Mouse (Mus musculus) CH12.LX (cell line): ENCODE data around the gene Ccdc84. TPM values are rescaled to one million over a fixed set of nuclear protein-coding genes. Genes with fewer than 3 reads are reported as not detected.
A peak's percentile ranks its signal among the peaks of the same experiment; 100 is the strongest.

Experiments used
- DNase-seq: peaks from one replicate; pipeline ENCODE4 v3.0.0-alpha.2; 2013; ENCODE audit errors: extremely low read depth
- H3K27ac ChIP-seq: 2 replicates; pipeline ENCODE4 v1.5.1; 2012; ENCODE audit warnings: low read depth, mild to moderate bottlenecking, control low read depth, moderate library complexity; ENCODE audit not compliant: insufficient read depth
- H3K27me3 ChIP-seq: replicated peaks from 2 replicates; pipeline ENCODE3; 2012; ENCODE audit warnings: inconsistent platforms
- H3K36me3 ChIP-seq, 2 experiments: replicated peaks in 1 of 2; 2 replicates each; pipeline versions ENCODE3 to v1.6.1; 2012; ENCODE audit warnings: inconsistent platforms in 1 of 2, low read length in 1 of 2, mild to moderate bottlenecking in 1 of 2, mixed read lengths in 1 of 2, moderate library complexity in 1 of 2; ENCODE audit not compliant: control insufficient read depth in 1 of 2, insufficient read depth in 1 of 2
- H3K4me1 ChIP-seq, 2 experiments: 2 replicates each; pipeline ENCODE4 v1.6.1; 2012; ENCODE audit warnings: inconsistent platforms in 1 of 2, moderate library complexity in 1 of 2; ENCODE audit not compliant: insufficient read depth in 2 of 2, control insufficient read depth in 1 of 2
- H3K4me2 ChIP-seq: 2 replicates; pipeline ENCODE4 v1.6.1; 2012; ENCODE audit warnings: low read depth, mild to moderate bottlenecking, control low read depth; ENCODE audit not compliant: poor library complexity, insufficient read depth, severe bottlenecking
- H3K4me3 ChIP-seq, 3 experiments: fragments of 150-350 bp in 1 of 3; sonication (generic) in 1 of 3; replicated peaks in 1 of 3; 2 replicates each; pipeline versions ENCODE3 to v1.5.1; 2011 to 2012; ENCODE audit warnings: low read depth in 2 of 3, low read length in 2 of 3, mild to moderate bottlenecking in 2 of 3, moderate library complexity in 2 of 3, control low read depth in 1 of 3, improper control_type of control experiment in 1 of 3, inconsistent platforms in 1 of 3, mixed read lengths in 1 of 3; ENCODE audit not compliant: poor library complexity in 1 of 3
- H3K79me2 ChIP-seq: replicated peaks from 2 replicates; pipeline ENCODE4 v1.6.1; 2012; ENCODE audit warnings: mild to moderate bottlenecking, moderate library complexity; ENCODE audit not compliant: control insufficient read depth, poor library complexity, insufficient read depth, severe bottlenecking; ENCODE audit errors: extremely low read depth
- H3K9ac ChIP-seq: 2 replicates; pipeline ENCODE4 v1.6.1; 2012; ENCODE audit warnings: low read depth, mild to moderate bottlenecking, control low read depth, moderate library complexity; ENCODE audit not compliant: insufficient read depth
- H3K9me3 ChIP-seq: replicated peaks from 2 replicates; pipeline ENCODE3; 2012; ENCODE audit warnings: low read length, inconsistent platforms, mixed read lengths
- BHLHE40 ChIP-seq: IDR thresholded peaks from 2 replicates; pipeline ENCODE4 v1.6.1; 2011; ENCODE audit warnings: mild to moderate bottlenecking, low read depth, low read length, improper control_type of control experiment
- CTCF ChIP-seq, 2 experiments: IDR thresholded peaks in 1 of 2; conservative IDR thresholded peaks in 1 of 2; 2 replicates each; pipeline ENCODE4 v1.5.1; 2011 to 2012; ENCODE audit warnings: low read depth in 2 of 2, low read length in 2 of 2, improper control_type of control experiment in 1 of 2, inconsistent platforms in 1 of 2, mild to moderate bottlenecking in 1 of 2, moderate library complexity in 1 of 2
- ELF1 ChIP-seq: IDR thresholded peaks from 2 replicates; pipeline ENCODE4 v1.6.1; 2014; ENCODE audit warnings: low read depth, mild to moderate bottlenecking, inconsistent platforms, low read length, improper control_type of control experiment
- ETS1 ChIP-seq: conservative IDR thresholded peaks from 2 replicates; pipeline ENCODE4 v1.6.1; 2012; ENCODE audit warnings: low read depth, mild to moderate bottlenecking, inconsistent platforms, low read length, improper control_type of control experiment, moderate library complexity
- GABPA ChIP-seq: IDR thresholded peaks from 2 replicates; pipeline ENCODE4 v1.6.1; 2012; ENCODE audit warnings: low read depth, low read length, improper control_type of control experiment, inconsistent platforms; ENCODE audit not compliant: insufficient replicate concordance
- HCFC1 ChIP-seq: IDR thresholded peaks from 2 replicates; pipeline ENCODE4 v1.6.1; 2012; ENCODE audit warnings: low read depth, mild to moderate bottlenecking, inconsistent platforms, low read length, improper control_type of control experiment
- MAFK ChIP-seq: IDR thresholded peaks from 2 replicates; pipeline ENCODE4 v1.6.1; 2011; ENCODE audit warnings: low read length, improper control_type of control experiment; ENCODE audit not compliant: insufficient replicate concordance
- MAX ChIP-seq: IDR thresholded peaks from 2 replicates; pipeline ENCODE4 v1.6.1; 2011; ENCODE audit warnings: low read length, improper control_type of control experiment
- MEF2A ChIP-seq: IDR thresholded peaks from 2 replicates; pipeline ENCODE4 v1.6.1; 2014; ENCODE audit warnings: low read depth, mild to moderate bottlenecking, inconsistent platforms, low read length, improper control_type of control experiment, borderline replicate concordance
- MXI1 ChIP-seq: IDR thresholded peaks from 2 replicates; pipeline ENCODE4 v1.6.1; 2011; ENCODE audit warnings: mild to moderate bottlenecking, low read depth, low read length, improper control_type of control experiment
- NELFE ChIP-seq: IDR thresholded peaks from 2 replicates; pipeline ENCODE4 v1.6.1; 2011; ENCODE audit warnings: low read depth, low read length, improper control_type of control experiment
- PAX5 ChIP-seq: IDR thresholded peaks from 2 replicates; pipeline ENCODE4 v1.6.1; 2012; ENCODE audit warnings: low read length, inconsistent platforms, mixed read lengths
- POLR2AphosphoS2 ChIP-seq: IDR thresholded peaks from 2 replicates; pipeline ENCODE4 v1.6.1; 2011; ENCODE audit warnings: low read depth, low read length, improper control_type of control experiment
- RAD21 ChIP-seq: IDR thresholded peaks from 2 replicates; pipeline ENCODE4 v1.6.1; 2011; ENCODE audit warnings: low read depth, mild to moderate bottlenecking, low read length, improper control_type of control experiment, moderate library complexity
- SIN3A ChIP-seq: IDR thresholded peaks from 2 replicates; pipeline ENCODE4 v1.6.1; 2012; ENCODE audit warnings: low read length, improper control_type of control experiment, inconsistent platforms
- SMC3 ChIP-seq: IDR thresholded peaks from 2 replicates; pipeline ENCODE4 v1.6.1; 2011; ENCODE audit warnings: low read depth, low read length, improper control_type of control experiment
- UBTF ChIP-seq: IDR thresholded peaks from 2 replicates; pipeline ENCODE4 v1.6.1; 2012; ENCODE audit warnings: low read depth, mild to moderate bottlenecking, inconsistent platforms, low read length, improper control_type of control experiment, moderate library complexity
- USF1 ChIP-seq: IDR thresholded peaks from 2 replicates; pipeline ENCODE4 v1.6.1; 2014; ENCODE audit warnings: low read depth, mild to moderate bottlenecking, inconsistent platforms, low read length, improper control_type of control experiment
- ZC3H11A ChIP-seq: IDR thresholded peaks from 2 replicates; pipeline ENCODE4 v1.6.1; 2012; ENCODE audit warnings: low read depth, mild to moderate bottlenecking, inconsistent platforms, low read length, improper control_type of control experiment
- ZMIZ1 ChIP-seq: IDR thresholded peaks from 2 replicates; pipeline ENCODE4 v1.6.1; 2012; ENCODE audit warnings: low read depth, mild to moderate bottlenecking, inconsistent platforms, low read length, improper control_type of control experiment
- ZNF384 ChIP-seq: IDR thresholded peaks from 2 replicates; pipeline ENCODE4 v1.6.1; 2012; ENCODE audit warnings: low read depth, low read length, improper control_type of control experiment, inconsistent platforms
- dilution Hi-C: fragments of 300-500 bp; cut with MboI; formaldehyde crosslinking; loops from 2 replicates; pipeline ENCODE4 v1.14.3; 2020; ENCODE audit warnings: low sequenced_read_pairs; ENCODE audit not compliant: extremely low pct_unique_long_range_greater_than_20kb, extremely low pct_ligation_motif_present
- in situ Hi-C: fragments of 300-500 bp; cut with MboI; formaldehyde crosslinking; loops from 3 replicates; pipeline ENCODE4 v1.14.3; 2019; ENCODE audit warnings: low sequenced_read_pairs, low pct_ligation_motif_present, low pct_unique_long_range_greater_than_20kb, mixed read lengths
- polyA plus RNA-seq: library from polyadenylated mRNA; unstranded; fragments of >175 nt; gene quantifications from 2 replicates; pipeline ENCODE4 v1.2.1, GENCODE M21; 2012; ENCODE audit warnings: low read depth; ENCODE audit not compliant: insufficient read length
- total RNA-seq, 2 experiments: library from RNA; depleted of rRNA; stranded (reverse); fragments of 300-350 nt in 1 of 2; fragments of >200 nt in 1 of 2; gene quantifications; 2 replicates each; pipeline ENCODE4 v1.2.3; 2012 to 2014

The Ccdc84 gene
- total and polyA plus RNA-seq, 3 experiments = 18.3 to 25.4 (median 21.7) TPM

- TF ChIP-seq ZMIZ1 (no peak), PAX5 (no peak), USF1 (no peak), SMC3 (no peak), ZC3H11A (no peak), MAFK (no peak), UBTF (no peak), RAD21 (no peak), BHLHE40 (no peak), ETS1 (no peak), MEF2A (no peak)
- Histone ChIP-seq H3K79me2 (peaks cover 2% of the 10 kb centered on the region; the same call in 1 of the 2 replicates), H3K4me2 (no peak overlapping the region), H3K9ac (no peak overlapping the region), H3K36me3 (no peaks in the 10 kb centered on the region), H3K9me3 (no peaks in the 10 kb centered on the region), H3K4me1 (peaks cover 0 to 16% of the 10 kb centered on the region in 2 experiments; a peak in 2 of 4 replicates), H3K4me3 (no peak overlapping the region), H3K27me3 (no peaks in the 10 kb centered on the region), H3K27ac (no peak overlapping the region)
- dilution Hi-C loops = no loop called here
- no peak for DNase-seq
- in situ Hi-C loops = no loop called here
Observed at GRCm38 (mm10) chr9:44373386-44373785, 45.0 kb downstream of the Ccdc84 start.

GRCm38 (mm10) chr9:44364480-44364879 lies 53.9 kb downstream of the Ccdc84 start:
- H3K4me3 ChIP-seq = no peak overlapping the region
- dilution Hi-C loops = no loop called here
- TF ChIP-seq PAX5 (no peak), SMC3 (no peak), GABPA (no peak), ZNF384 (no peak), ETS1 (no peak), MAFK (no peak), CTCF (conservative IDR thresholded peaks at IDR 0.05 in 1 of 2, IDR thresholded peaks at IDR 0.05 in 1 of 2; ENCODE audit: low read depth in 2 of 2, low read length in 2 of 2) (peak in 1 of 2 experiments; percentile 46; a peak in 2 of 4 replicates), RAD21 (peak; percentile 13), SIN3A (no peak), MAX (no peak), POLR2AphosphoS2 (no peak), MXI1 (no peak), HCFC1 (no peak), ELF1 (no peak), NELFE (no peak)
- TF ChIP-seq, all 38 proteins: peak for 2
- peaks cover 9% of the 10 kb centered on the region for H3K79me2 ChIP-seq
- H3K9ac ChIP-seq = no peak overlapping the region
- no peaks in the 10 kb centered on the region for H3K27me3 ChIP-seq
- no peak overlapping the region for H3K27ac ChIP-seq
- peaks cover 3 to 6% of the 10 kb centered on the region in 2 experiments for H3K36me3 ChIP-seq
- in situ Hi-C loops = no loop called here
- peaks cover 2% of the 10 kb centered on the region for H3K9me3 ChIP-seq
- DNase-seq = peak; percentile 33
- no peak overlapping the region for H3K4me2 ChIP-seq
- H3K4me1 ChIP-seq = peaks cover 0 to 13% of the 10 kb centered on the region in 2 experiments; a peak in 2 of 4 replicates
